Mouse (Mus musculus): ENCODE results near the gene Bicra. TPM values are rescaled to one million over a fixed set of nuclear protein-coding genes. Genes with fewer than 3 reads are reported as not detected.

Bicra gene
- polyA plus RNA-seq (2017; shearing (Covaris generic)): 7.1 TPM

DNA sequence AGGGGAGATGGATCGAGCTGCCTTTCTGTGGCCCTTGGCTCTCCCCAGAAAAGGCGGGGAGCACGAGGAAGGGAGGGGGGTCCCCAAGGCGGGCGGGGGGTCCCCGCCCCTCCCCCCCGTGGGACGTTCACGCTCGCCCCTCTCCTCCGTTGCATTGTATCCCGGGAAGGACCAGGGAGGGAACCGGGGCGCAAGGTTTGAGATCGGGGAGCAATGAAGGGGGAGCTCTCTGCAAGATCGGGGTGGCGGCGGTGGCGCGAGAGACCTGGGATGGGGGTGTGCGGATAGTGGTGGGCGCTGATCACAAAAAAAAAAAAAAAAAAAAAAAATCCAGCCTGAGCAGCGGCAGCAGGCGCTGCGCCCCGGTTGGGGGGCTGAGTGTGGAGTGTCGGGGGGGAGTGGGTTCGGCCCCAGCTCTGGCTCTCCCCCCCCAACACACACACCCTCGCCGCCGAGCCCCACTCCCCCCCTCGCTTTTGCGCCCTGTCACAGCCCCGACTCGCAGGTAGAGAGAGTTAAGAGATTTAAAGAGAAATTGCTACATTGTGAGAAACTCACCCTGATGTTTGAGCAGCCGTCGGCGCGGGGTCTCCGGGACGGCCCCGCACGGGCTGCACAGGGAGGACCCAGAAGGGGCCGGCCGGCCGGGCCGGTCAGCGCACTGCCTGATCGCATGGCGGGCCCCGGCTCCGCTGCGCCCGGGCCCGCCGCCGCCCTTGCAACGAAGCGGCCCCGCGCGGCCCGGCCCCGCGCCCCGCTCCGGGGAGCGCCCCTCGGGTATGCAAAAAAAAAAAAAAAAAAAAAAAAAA lies at the start of gene Bicra:
Gene Bicra, minus strand, starts transcription at position 584 of the 809 bp plus-strand sequence.

DNA sequence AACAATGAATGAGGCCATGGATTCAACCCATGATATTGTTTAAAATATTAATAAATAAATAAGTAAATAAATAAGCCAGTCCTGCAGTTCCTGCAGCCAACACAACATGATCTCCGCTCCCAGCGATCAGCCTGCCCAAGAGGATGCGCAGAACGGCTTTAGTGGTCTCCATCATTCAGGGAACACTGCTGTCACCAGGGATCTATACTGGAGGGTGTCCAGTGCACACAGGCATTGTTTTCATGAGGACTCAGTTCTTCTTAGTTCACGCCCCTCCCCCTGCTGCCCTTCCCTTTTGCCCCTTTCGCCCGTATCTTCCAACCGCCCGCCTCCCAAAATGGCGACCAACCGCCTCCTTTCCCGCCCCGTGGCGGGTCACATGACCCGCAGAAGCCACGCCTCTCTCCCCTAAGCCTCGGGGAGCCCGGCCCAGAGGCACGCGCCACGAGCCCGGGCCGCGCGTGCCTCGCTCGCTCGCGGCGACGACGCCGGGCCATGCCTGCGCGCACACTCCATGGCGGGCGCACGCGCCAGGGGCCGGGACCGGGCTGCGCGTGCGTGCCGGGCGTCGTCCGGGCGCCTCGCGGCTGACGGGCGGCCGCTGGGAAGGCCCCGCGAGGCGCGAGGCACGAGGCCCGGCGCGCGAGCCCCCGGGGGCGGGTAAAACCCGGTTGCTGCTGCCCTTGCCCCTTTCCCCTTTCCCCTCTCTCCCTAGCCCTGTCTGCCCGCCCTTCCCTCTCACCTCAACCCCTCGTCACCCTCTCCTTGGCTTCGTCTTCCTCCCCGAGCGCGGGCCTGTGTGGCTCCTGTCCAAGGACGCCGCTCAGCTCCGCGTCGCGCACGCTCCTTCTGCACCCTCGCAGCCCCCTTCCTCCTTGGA lies 13.7 kb upstream of the Bicra start, which contains the start of gene Zfp541:
Gene Zfp541, plus strand, starts transcription at position 596 of the 880 bp plus-strand sequence.

GRCm38 (mm10) chr7:15967312-15967711 lies 80.4 kb downstream of the Bicra start, which contains the start of gene Ehd2:
TSS of gene Ehd2 (minus strand) at chr7:15967567.

GRCm38 (mm10) chr7:15945721-15946536 lies 101.8 kb downstream of the Bicra start, which contains the start of gene Nop53:
TSS of gene Nop53 (minus strand) at chr7:15946074.

DNA sequence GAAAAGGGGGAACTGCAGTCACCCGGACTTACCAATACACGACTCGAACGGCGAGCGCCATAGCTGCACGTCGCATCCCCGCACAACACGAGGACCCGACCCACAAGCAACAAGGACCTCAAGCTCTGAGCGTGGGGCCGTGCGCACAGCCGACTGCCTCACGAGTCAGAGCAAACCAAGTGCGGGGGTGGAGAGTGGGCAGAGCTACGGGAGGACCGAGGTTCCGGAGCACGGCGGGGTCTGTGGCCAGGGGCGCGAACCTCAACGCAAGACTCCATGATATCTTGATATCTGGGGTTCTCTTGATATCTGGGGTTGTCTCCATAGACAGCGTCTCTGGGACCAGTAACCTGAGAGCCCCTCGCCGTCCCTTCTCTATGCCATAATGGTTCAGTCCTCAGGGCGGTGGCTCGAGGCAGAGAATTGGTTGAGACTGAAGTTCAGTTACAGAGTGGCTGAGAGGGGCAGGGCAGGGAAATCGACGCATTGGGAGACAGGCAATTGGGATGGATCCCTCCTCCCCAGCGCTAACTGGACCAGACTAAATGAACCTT lies 125.4 kb downstream of the Bicra start, which contains the start of gene Selenow:
Gene Selenow, minus strand, starts transcription at position 183 of the 554 bp plus-strand sequence.

Other genes starting within 250 kb of the Bicra start
- not detected for gene Obox6, start 208.2 kb downstream of the Bicra start, polyA plus RNA-seq (2017; shearing (Covaris generic))
- not detected for gene Crx, start 168.0 kb downstream of the Bicra start, polyA plus RNA-seq (2017; shearing (Covaris generic))
- not detected for gene Crxos, start 165.3 kb downstream of the Bicra start, polyA plus RNA-seq (2017; shearing (Covaris generic))
- 435 TPM for gene Selenow, start 125.5 kb downstream of the Bicra start, polyA plus RNA-seq (2017; shearing (Covaris generic))
- gene Nop53, start 101.8 kb downstream of the Bicra start, polyA plus RNA-seq (2017; shearing (Covaris generic)): 1,030 TPM
- 0.12 TPM for gene Ehd2, start 80.4 kb downstream of the Bicra start, polyA plus RNA-seq (2017; shearing (Covaris generic))
- gene Zfp541, start 13.9 kb upstream of the Bicra start, polyA plus RNA-seq (2017; shearing (Covaris generic)): 0.09 TPM
- 313 TPM for gene Napa, start 50.5 kb upstream of the Bicra start, polyA plus RNA-seq (2017; shearing (Covaris generic))
- gene Kptn, start 72.0 kb upstream of the Bicra start, polyA plus RNA-seq (2017; shearing (Covaris generic)): 22.3 TPM
- gene Slc8a2, start 81.9 kb upstream of the Bicra start, polyA plus RNA-seq (2017; shearing (Covaris generic)): not detected
- gene Meis3, start 127.2 kb upstream of the Bicra start, polyA plus RNA-seq (2017; shearing (Covaris generic)): 46.1 TPM
- gene Dhx34, start 174.1 kb upstream of the Bicra start, polyA plus RNA-seq (2017; shearing (Covaris generic)): 19.8 TPM
- gene C5ar2, start 196.2 kb upstream of the Bicra start, polyA plus RNA-seq (2017; shearing (Covaris generic)): not detected
- gene C5ar1, start 211.6 kb upstream of the Bicra start, polyA plus RNA-seq (2017; shearing (Covaris generic)): not detected
- gene Inafm1, start 225.7 kb upstream of the Bicra start, polyA plus RNA-seq (2017; shearing (Covaris generic)): 2.5 TPM
- gene Ccdc9, start 238.9 kb upstream of the Bicra start, polyA plus RNA-seq (2017; shearing (Covaris generic)): 108 TPM

Measured in effector memory CD4-positive, alpha-beta T cell, adult 5 months (primary cell).